In the genomic region with DNA sequence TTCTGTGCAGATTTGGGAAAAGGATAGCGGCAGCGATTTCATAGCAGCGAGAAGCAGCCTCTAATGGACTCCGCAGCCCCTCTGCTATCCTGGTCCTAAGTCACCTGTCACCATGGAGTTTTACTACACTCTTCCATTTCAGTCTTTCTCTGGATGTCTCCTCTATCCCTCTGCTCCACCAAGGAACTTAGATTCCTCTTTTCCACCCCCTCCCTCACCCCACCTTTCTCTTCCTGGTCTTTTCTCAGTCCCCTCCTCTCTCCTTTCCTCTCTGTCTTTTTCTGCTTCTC, we compare ENCODE assay signal across 14 mouse cellular contexts. TPM values are rescaled to one million over a fixed set of nuclear protein-coding genes. Genes with fewer than 3 reads are reported as not detected.
DNase-seq lines count a peak whose midpoint lies in the region; ATAC-seq and TF ChIP-seq lines count a peak whose summit lies in the region.
"Had no signal": no experiment of that assay in that cellular context is flagged by ENCODE, and none has a peak within 500 bp of the region (broad histone marks: within the 10 kb centered on the region; RNA-seq: fewer than 3 reads in every experiment).

No protein-coding gene starts in this region.

- no peak overlapping the region for H3K4me3 ChIP-seq in heart, embryonic 15.5 days
- H3K4me3 ChIP-seq in cortical plate, adult 2 months (ENCODE audit: insufficient read depth, low read length), result peak overlapping the region; percentile 28
- 0 out of 2 replicates have a peak overlapping the region, but pooled peaks have one; percentile 10 for H3K4me3 ChIP-seq in forebrain, embryonic 14.5 days (ENCODE audit: low read depth, low read length)
- no peak overlapping the region for H3K4me3 ChIP-seq in midbrain, embryonic 12.5 days
- H3K4me3 ChIP-seq: intestine, embryonic 15.5 days; liver, embryonic 12.5 days had no signal

- TF ChIP-seq POLR2A in cortical plate, adult 2 months (IDR thresholded peaks at IDR 0.05; ENCODE audit: extremely low read depth, insufficient read depth, low read length), result no peak

- H3K4me2 ChIP-seq in heart, embryonic 15.5 days, result 0 out of 2 replicates have a peak overlapping the region, but pooled peaks have one; percentile 25
- H3K4me2 ChIP-seq in forebrain, embryonic 14.5 days (ENCODE audit: low read length), result peak overlapping the region; percentile 40
- H3K4me2 ChIP-seq in midbrain, embryonic 12.5 days (replicated peaks), result peak overlapping the region; percentile 44
- H3K4me2 ChIP-seq: intestine, embryonic 15.5 days; liver, embryonic 12.5 days had no signal

- ATAC-seq in heart, embryonic 15.5 days (replicated peaks; ENCODE audit: insufficient number of reproducible peaks, insufficient read depth, low FRiP score, low read depth), result no peak
- ATAC-seq in forebrain, embryonic 14.5 days, result peak; percentile 40; the same call in 1 of the 2 replicates
- ATAC-seq in midbrain, embryonic 12.5 days (ENCODE audit: low FRiP score, low read depth), result peak; percentile 44
- ATAC-seq: intestine, embryonic 15.5 days; liver, embryonic 12.5 days; lung, postnatal 0 days had no signal

- H3K9me3 ChIP-seq in heart, embryonic 15.5 days (replicated peaks), result no peaks in the 10 kb centered on the region
- no peaks in the 10 kb centered on the region for H3K9me3 ChIP-seq in forebrain, embryonic 14.5 days (replicated peaks; ENCODE audit: control insufficient read depth, low read length)
- no peaks in the 10 kb centered on the region for H3K9me3 ChIP-seq in midbrain, embryonic 12.5 days
- H3K9me3 ChIP-seq: G1E; intestine, embryonic 15.5 days; liver, embryonic 12.5 days had no signal

- no peaks in the 10 kb centered on the region for H3K27me3 ChIP-seq in heart, embryonic 15.5 days
- H3K27me3 ChIP-seq in forebrain, embryonic 14.5 days (replicated peaks; ENCODE audit: control insufficient read depth, insufficient read depth, low read length), result no peaks in the 10 kb centered on the region
- H3K27me3 ChIP-seq in midbrain, embryonic 12.5 days, result no peaks in the 10 kb centered on the region
- H3K27me3 ChIP-seq: intestine, embryonic 15.5 days; liver, embryonic 12.5 days had no signal

- no peak overlapping the region for H3K27ac ChIP-seq in heart, embryonic 15.5 days
- no peak overlapping the region for H3K27ac ChIP-seq in cortical plate, adult 2 months (ENCODE audit: insufficient read depth, low read length)
- H3K27ac ChIP-seq in forebrain, embryonic 14.5 days (ENCODE audit: low read depth, low read length), result no peak overlapping the region
- no peak overlapping the region for H3K27ac ChIP-seq in midbrain, embryonic 12.5 days (replicated peaks)
- H3K27ac ChIP-seq: intestine, embryonic 15.5 days; liver, embryonic 12.5 days had no signal

- no peak for TF ChIP-seq CTCF in cortical plate, adult 2 months (IDR thresholded peaks at IDR 0.05; ENCODE audit: extremely low read depth, insufficient read depth, low read length)

- no peak overlapping the region for H3K9ac ChIP-seq in heart, embryonic 15.5 days
- peak overlapping the region; percentile 41; the same call in 1 of the 2 replicates for H3K9ac ChIP-seq in forebrain, embryonic 14.5 days (ENCODE audit: low read length)
- H3K9ac ChIP-seq in midbrain, embryonic 12.5 days (replicated peaks), result no peak overlapping the region
- H3K9ac ChIP-seq: intestine, embryonic 15.5 days; liver, embryonic 12.5 days had no signal

- no peaks in the 10 kb centered on the region for H3K4me1 ChIP-seq in heart, embryonic 15.5 days (replicated peaks)
- H3K4me1 ChIP-seq in cortical plate, adult 2 months (ENCODE audit: control insufficient read depth, insufficient read depth, low read length), result peaks cover 3% of the 10 kb centered on the region
- H3K4me1 ChIP-seq in forebrain, embryonic 14.5 days (ENCODE audit: control insufficient read depth, insufficient read depth, low read length), result no peaks in the 10 kb centered on the region
- peaks cover 4% of the 10 kb centered on the region; the same call in 1 of the 2 replicates for H3K4me1 ChIP-seq in midbrain, embryonic 12.5 days
- H3K4me1 ChIP-seq: intestine, embryonic 15.5 days; liver, embryonic 12.5 days had no signal

- no peak for DNase-seq in heart, postnatal 25 days (ENCODE audit: low spot score)
- DNase-seq in forebrain, embryonic 14.5 days (ENCODE audit: low spot score), result no peak
- DNase-seq in cerebellum, postnatal 36 days, result no peak
- DNase-seq in gastrocnemius, postnatal 14 days, result no peak
- DNase-seq in cerebellum, adult 11-12 months, result no peak
- DNase-seq: adrenal gland, adult 8-10 months; gastrocnemius, postnatal 25 days had no signal

- H3K36me3 ChIP-seq in heart, embryonic 15.5 days, result no peaks in the 10 kb centered on the region
- H3K36me3 ChIP-seq in forebrain, embryonic 14.5 days (ENCODE audit: control insufficient read depth, insufficient read depth, low read length), result no peaks in the 10 kb centered on the region
- no peaks in the 10 kb centered on the region for H3K36me3 ChIP-seq in midbrain, embryonic 12.5 days
- H3K36me3 ChIP-seq: G1E; intestine, embryonic 15.5 days; liver, embryonic 12.5 days had no signal

- WGBS in heart, embryonic 15.5 days, result 73% methylated on average over 4 of the region's 4 CpGs
- WGBS in forebrain, embryonic 14.5 days, result 69% methylated on average over 4 of the region's 4 CpGs
- WGBS in midbrain, embryonic 12.5 days, result 75% methylated on average over 4 of the region's 4 CpGs

- intact Hi-C loops in heart, postnatal 25 days (cut with DNase I), result no loop called here
- intact Hi-C loops in gastrocnemius, postnatal 14 days (cut with DNase I; ENCODE audit: low total_unique reads), result no loop called here

RNA-seq across cellular contexts. Expression of a gene that starts 46.4 kb away (rescaled TPM):
- polyA plus RNA-seq in heart, embryonic 15.5 days (2015; fragmentation: Nextera tagmentation; extraction: Ambion mirVana), result 5.1 and 5.3 TPM in 2 replicates
- 1 to 10 TPM; 7.9 to 9.3 TPM for total RNA-seq in heart, postnatal 25 days (2021)
- 45.5 and 49.2 TPM in 2 replicates for polyA plus RNA-seq in cortical plate, adult 2 months (2012; rRNA removed)
- 6.4 and 7.1 TPM in 2 replicates for polyA plus RNA-seq in forebrain, embryonic 14.5 days (2014; fragmentation: Nextera tagmentation; extraction: Ambion mirVana)
- polyA plus RNA-seq in midbrain, embryonic 12.5 days (2016; fragmentation: Nextera tagmentation; extraction: Ambion mirVana), result 9.4 and 10.5 TPM in 2 replicates
- 1 to 10 TPM; 4.3 to 5.2 TPM for total RNA-seq in gastrocnemius, postnatal 14 days (2021)

Comparison
In these comparisons a context has a peak if more than half of its experiments do, and no peak if none do; other contexts are left out.
1. H3K4me3 ChIP-seq: peak in cortical plate, adult 2 months (single experiment) and forebrain, embryonic 14.5 days (single experiment); none in heart, embryonic 15.5 days (single experiment) and midbrain, embryonic 12.5 days (single experiment).
2. Peak in every context shown above with its lines, with median percentiles within 50 percentile points of each other: H3K4me2 ChIP-seq.